Mouse (Mus musculus) CH12.LX (cell line): ENCODE results near the gene Dhcr7.

ENCODE experiments used
- CHD2 ChIP-seq: IDR thresholded peaks from 2 replicates; pipeline ENCODE4 v1.6.1; 2011; ENCODE audit warnings: low read length, improper control_type of control experiment
- CTCF ChIP-seq, 2 experiments: IDR thresholded peaks in 1 of 2; conservative IDR thresholded peaks in 1 of 2; 2 replicates each; pipeline ENCODE4 v1.5.1; 2011 to 2012; ENCODE audit warnings: low read depth in 2 of 2, low read length in 2 of 2, improper control_type of control experiment in 1 of 2, inconsistent platforms in 1 of 2, mild to moderate bottlenecking in 1 of 2, moderate library complexity in 1 of 2
- EP300 ChIP-seq: IDR thresholded peaks from 2 replicates; pipeline ENCODE4 v1.6.1; 2011; ENCODE audit warnings: low read length, improper control_type of control experiment
- HCFC1 ChIP-seq: IDR thresholded peaks from 2 replicates; pipeline ENCODE4 v1.6.1; 2012; ENCODE audit warnings: low read depth, mild to moderate bottlenecking, inconsistent platforms, low read length, improper control_type of control experiment
- IRF4 ChIP-seq: IDR thresholded peaks from 2 replicates; pipeline ENCODE4 v1.6.1; 2014; ENCODE audit warnings: low read depth, mild to moderate bottlenecking, inconsistent platforms, low read length, improper control_type of control experiment
- MAX ChIP-seq: IDR thresholded peaks from 2 replicates; pipeline ENCODE4 v1.6.1; 2011; ENCODE audit warnings: low read length, improper control_type of control experiment
- MYC ChIP-seq: IDR thresholded peaks from 2 replicates; pipeline ENCODE4 v1.6.1; 2011; ENCODE audit warnings: low read depth, mild to moderate bottlenecking, improper control_type of control experiment, low read length
- POLR2A ChIP-seq: IDR thresholded peaks from 2 replicates; pipeline ENCODE4 v1.6.1; 2011; ENCODE audit warnings: low read depth, mild to moderate bottlenecking, improper control_type of control experiment, low read length
- RAD21 ChIP-seq: IDR thresholded peaks from 2 replicates; pipeline ENCODE4 v1.6.1; 2011; ENCODE audit warnings: low read depth, mild to moderate bottlenecking, low read length, improper control_type of control experiment, moderate library complexity
- TBP ChIP-seq: conservative IDR thresholded peaks from 2 replicates; pipeline ENCODE4 v1.6.1; 2011; ENCODE audit warnings: low read depth, low read length, improper control_type of control experiment
- UBTF ChIP-seq: IDR thresholded peaks from 2 replicates; pipeline ENCODE4 v1.6.1; 2012; ENCODE audit warnings: low read depth, mild to moderate bottlenecking, inconsistent platforms, low read length, improper control_type of control experiment, moderate library complexity

GRCm38 (mm10) chr7:143891146-143891545 is 68.2 kb downstream of the Dhcr7 start:
- TF ChIP-seq UBTF (no peak), EP300 (no peak), HCFC1 (no peak), RAD21 (no peak), CTCF (conservative IDR thresholded peaks at IDR 0.05 in 1 of 2, IDR thresholded peaks at IDR 0.05 in 1 of 2; ENCODE audit: low read depth in 2 of 2, low read length in 2 of 2) (no peak), POLR2A (no peak), TBP (no peak), IRF4 (no peak), CHD2 (no peak), MAX (no peak), MYC (no peak)
